Mouse (Mus musculus) cerebellum, adult 11 months (tissue): ENCODE results near the gene Hdac5.

Experiments
- DNase-seq: peaks from one replicate; pipeline ENCODE4 v3.0.0; 2022

The Hdac5 gene

DNA sequence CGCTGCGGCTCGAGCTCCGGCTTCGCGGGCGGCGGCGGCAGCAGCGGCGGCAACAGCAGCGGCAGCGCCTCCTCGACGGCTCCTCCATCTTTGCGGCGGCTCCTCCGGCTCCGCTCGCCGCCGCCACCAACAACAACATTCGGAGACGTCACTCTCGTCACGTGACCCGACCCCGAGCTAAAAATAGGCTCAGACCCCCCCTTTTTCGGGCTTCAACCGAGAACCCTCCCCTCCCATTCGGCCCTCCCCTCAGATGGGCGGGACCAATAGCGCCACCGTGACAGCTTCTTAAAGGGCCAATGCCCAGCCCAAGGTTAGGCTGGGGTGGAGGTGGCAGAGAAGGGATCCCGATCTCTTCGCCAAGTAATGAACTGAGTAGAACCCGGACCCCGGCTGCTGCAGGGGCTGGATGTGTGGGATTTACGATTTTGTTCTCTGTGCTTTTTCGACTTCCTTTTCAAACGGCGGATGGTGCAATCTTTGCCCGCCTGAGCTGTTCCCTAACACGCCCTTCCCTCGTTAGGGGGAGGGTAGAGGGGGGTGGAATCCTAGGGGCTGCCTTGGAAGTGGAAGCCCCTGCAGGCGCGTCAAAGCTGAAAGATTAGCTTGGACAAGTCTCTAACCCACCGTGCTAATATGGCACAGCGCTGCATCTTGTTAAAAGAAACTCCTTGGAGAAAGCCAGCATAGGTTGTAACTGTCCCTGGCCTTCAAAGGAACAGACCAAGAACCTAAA is at the start of gene Hdac5:
TSS of gene Hdac5 (minus strand) at position 161 of the 736 bp plus-strand sequence.
- peak; percentile 97 for DNase-seq

DNA sequence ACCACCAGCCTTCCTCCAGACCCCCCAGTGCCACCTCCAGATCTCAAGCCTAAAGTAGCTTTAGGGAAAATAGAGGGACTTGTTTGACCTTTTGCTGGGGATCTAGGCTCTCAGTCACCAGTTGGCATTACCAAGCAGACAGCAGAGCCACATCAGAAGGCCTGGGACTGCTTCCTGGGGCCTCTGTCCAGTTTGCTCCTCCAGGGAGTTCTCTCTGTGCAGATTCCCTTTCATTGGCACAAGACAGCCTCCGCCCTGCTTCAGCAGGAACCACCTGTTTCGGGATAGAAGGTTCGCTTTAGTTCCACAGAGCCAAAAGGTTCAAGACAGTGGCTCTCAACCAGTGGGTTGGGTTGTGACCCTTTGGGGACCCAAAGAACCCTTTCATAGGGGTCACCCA is 49.6 kb upstream of the Hdac5 start:
- DNase-seq, result no peak

DNA sequence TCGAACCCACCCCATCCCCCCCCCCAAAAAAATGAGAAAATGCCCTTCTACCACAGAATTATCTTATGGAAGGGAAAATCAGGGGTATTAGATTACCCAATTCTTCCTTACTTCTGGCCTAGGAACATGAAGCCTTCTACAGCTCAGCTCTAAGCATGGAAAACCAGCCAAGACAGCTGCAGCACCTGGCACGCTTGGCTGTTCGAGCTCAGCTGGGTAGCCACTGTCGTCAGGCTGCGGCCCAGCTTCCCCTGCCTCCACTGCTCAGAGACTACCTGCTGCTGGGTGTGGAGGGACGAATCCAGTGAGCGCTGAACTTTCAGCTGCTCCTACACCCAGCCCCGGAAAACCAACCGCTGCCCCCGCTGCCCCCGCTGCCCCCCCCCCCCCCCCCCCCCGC is 47.8 kb upstream of the Hdac5 start:
- no peak for DNase-seq

DNA sequence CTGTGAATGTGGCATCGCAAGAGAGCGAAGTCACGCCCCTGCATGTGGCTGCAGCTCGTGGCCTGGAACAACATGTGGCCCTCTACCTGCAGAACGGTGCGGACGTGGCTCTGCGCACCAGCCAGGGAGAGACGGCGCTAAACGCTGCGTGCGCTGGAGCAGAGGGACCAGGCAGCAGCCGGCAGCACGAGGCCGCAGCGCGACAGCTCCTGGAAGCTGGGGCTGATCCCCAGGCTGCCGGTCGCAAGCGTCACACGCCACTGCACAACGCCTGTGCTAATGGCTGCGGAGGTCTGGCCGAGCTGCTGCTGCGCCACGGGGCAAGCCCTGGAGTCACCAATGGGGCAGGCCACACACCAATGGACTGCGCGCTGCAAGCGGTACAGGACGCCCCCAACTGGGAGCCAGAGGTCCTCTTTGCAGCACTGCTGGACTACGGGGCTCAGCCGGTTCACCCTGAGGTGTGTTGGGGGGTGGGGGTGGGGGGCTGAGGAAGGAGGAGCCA is 46.5 kb upstream of the Hdac5 start:
- no peak for DNase-seq

DNA sequence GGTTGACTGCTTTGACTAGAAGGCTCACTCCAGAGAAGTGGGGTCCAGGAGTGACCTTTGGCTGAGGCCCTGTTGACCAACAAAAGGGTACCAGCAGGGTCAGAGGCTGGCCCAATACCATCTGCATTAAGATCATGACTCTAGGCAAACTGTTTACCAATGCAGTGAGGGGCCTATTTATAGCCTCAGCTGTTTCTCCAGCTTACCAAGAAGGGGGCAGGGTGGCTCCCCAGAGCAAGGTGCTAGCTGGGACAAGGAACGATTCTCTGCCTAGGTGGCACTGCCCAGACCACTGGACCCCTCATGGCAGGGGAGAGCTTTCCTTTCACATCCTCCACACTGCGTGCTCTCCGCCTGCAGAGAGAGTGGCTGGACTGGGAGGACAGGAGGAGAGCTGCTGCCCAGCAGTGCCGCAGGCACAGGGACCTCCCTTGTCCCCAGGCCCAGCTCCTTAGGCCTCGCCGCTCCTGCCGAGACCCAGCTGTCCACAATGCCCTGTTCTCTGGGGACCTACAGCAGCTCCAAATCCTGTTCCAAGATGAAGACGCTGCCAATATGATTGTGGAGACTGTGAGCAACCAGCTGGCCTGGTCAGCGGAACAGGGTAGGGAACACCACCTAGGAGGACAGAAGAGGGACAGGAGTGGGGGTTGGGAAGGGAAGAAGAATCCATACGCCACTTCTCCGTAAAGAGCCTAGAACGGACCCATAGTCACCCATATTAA is 38.7 kb upstream of the Hdac5 start, which contains the start of gene Asb16:
TSS of gene Asb16 (plus strand) at position 224 of the 725 bp plus-strand sequence.
- no peak for DNase-seq

DNA sequence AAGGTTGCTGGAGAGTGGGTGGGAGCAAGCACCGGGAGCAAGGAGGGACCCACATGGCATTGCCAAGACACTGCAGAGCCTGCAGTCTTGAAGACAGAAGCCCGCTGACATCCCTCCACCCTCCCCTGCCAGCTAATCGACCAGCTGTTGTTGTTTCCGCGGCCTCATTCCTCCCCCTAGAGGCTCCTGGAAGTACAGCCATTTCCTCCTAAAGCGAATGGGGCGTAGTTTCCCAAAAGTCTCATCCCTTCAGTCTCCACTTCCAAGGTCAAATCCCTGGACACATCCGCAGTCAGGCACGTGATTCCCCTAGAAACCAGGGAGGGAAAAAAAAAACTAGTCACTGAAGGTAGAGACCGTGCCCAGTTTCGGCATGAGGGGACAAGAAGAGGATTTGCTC is 37.5 kb upstream of the Hdac5 start:
- DNase-seq, result peak; percentile 68

DNA sequence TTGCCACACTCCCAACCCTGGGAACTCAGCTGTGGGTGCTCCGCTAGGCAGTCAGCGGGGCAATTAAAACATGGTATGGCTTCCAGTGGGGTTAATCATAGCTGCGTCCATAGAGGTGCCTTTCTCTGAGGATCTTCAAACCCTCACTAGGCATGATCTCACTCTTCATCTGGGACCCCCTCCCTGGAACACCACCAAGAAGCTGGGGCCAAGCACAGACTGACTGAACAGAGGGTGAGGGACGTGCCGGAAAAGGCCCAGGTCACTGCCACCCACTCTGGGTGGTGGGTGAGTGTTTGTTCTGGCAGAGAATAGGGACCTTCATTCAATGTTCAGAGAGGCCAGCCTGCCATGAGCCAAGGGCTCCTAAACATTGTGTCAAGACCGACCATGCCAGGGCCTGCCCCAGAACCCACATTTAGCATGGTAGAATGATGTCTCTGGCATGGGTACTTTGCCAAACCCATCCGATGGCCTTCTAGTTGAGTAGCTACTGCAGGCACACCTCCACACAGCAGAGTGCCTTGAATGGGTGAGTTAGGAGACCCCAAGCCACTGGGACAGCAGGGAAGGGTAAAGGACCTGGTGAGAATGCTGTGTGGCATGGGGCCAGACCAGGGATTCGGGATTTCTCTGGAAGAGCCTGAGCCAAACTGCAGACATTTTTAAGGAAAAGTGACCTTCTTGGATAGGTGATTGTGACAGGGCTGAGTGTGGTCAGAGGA is 36.8 kb upstream of the Hdac5 start:
- no peak for DNase-seq

DNA sequence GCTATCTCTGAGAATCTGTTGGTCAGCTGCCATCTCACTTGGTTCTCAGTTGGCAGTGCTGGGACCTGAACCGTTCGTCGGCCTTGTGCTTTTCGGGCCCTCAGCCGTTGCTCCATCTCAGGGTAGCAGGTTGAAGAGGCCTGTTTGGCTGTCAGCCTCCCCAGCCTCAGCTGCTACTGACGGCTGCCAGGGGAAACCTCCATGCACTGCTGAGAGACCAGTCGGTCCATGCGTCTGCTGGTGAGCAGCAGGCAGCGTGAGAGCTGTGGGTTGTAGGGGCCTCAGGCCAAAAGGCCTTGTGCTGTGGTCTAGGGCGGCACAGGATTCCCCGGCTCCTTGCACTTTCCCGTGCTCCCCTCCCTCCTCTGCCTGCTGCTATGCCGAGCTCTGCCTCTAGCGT is 35.9 kb upstream of the Hdac5 start:
- peak; percentile 40 for DNase-seq

DNA sequence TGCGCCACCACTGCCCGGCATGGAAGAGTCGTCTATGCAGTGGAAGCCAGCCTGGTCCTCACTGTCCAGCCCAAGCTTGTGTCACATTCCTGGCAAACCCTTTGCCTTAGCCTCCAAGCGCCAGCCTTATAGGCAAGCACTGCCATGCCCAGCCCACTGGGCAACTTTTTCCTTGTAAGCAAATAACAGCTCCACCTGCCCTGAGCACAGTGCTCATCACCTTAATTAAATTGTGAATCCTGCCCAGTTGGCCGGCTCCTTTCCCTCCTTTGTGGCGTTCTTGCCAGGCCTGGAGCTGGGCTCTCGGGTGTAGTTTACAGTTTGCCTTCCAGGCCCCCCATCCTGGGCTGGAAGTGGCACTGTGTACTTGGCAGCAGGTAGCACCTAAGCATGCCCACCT is 33.2 kb upstream of the Hdac5 start:
- no peak for DNase-seq

DNA sequence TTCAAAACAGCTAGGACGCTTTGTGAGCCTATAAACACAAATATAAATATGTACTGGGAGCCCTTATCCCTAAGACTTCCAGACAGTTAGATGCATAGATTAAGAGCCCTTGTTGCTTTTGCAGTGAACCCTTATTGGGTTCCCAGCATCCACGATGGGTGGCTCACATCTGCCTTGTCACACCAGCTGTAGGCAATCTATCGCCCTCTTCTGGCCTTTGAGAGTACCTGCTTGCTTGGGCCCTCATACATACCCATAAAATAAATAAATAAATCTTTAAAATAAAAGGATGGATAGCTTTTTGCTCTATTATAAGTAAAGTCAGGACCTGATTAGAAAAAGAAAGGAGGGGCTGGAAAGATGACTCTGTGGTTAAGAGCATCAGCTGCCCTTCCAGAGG is 28.6 kb upstream of the Hdac5 start:
- DNase-seq, result no peak

DNA sequence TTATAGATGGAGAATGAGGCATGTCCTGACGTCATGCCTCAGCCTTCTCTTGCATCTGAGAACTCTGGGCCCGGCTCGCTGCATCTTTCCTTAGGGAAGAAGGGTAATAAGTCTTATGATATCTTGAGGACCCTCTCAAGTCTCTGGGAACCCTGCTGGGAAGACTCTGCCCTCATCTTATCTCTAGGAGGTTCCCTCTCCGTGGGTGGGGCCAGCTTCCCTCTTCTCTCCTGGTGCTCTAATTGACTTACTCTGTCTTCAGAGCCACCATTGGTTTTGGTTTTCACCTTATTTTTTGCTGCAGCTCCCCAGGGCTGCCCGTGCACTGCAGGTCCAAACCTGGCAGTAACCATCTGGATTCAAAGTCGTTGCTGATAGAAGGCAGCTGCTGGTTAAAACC is 28.1 kb upstream of the Hdac5 start:
- no peak for DNase-seq

DNA sequence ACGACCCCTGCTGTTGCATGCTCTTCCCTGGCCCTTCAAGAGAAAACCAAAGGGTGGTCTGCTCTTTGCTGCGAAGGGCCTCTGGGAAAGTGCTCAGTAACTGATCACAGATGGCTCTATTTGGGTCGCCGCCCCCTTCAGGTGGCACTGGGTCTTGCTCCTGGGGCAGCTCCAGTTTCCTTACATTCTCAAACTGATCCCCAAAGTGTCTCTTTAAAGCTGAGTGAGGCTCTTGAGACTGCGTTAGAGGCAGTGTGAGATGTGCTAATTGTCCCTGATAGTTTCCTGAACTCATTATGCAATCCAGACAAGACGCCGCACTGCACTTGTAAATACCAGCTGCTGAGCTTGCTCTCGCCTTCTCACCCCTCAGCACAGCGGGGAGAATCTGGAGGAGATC is 27.5 kb upstream of the Hdac5 start:
- DNase-seq, result no peak

DNA sequence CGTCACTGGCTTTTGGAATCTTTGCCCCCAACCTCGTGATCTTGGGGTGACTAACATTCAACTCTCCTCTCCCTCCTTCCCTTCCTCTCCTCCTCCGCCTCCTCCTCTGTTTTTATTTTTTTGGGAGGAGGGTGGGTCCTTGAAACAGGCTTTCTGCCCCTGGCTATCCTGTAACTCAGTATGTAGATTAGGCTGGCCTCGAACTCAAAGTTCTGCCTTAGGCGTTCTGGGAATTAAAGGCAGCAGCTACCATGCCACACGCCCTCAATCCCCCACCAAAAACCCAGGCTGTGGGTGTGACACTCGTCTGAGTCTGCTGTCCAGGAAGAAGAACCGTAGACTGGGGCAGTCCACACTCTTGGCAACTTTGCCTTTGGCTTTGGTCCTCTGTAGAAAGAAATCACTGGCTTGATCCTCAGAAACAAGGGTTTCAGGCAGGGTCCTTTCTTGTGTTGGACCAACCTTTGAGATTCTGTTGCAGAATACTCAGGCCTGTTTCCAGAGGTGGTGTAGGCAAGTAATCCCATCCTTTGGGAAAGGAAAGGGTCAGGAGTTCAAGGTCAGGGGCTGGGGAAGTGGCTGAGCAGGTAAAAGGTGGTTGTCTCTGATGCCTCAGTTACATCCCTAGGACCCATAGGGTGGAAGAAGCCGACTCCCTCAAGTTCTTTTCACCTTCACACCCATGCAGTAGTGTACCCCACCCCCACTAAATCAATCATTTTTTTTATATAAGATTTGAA is 19.6 kb upstream of the Hdac5 start:
- DNase-seq, result no peak

DNA sequence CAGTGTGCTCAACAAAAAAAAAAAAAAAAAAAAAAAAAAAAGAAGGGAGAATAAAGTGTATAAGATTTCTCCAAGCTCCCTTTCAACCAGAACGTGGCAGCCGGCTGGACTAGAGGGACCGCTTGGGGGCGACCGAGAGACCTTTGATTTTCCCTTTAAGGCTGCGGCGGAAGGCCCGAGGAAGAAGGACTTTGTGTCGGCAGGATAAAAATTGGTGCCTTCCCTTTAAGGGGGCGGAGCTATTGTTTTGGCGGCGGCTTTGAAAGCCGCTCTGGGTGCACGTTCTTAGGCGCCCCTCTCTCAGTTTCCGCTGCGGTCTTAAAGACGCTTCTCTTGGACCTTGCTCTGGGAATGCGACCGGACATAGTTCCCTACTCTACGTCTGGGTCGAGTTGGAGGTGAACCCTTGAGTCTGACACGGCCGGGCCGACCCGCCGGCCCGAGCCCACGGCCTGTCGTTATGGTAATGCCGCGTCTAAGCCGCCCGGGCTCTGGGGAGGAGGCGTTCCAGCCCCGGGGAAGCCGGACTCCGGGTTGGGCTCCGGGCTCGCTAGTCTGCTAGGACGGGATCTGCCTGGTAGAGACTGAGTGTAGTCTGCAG is 18.8 kb upstream of the Hdac5 start, which contains the start of gene BC030867:
TSS of gene BC030867 (plus strand) at position 253 of the 601 bp plus-strand sequence.
- peak; percentile 90 for DNase-seq

DNA sequence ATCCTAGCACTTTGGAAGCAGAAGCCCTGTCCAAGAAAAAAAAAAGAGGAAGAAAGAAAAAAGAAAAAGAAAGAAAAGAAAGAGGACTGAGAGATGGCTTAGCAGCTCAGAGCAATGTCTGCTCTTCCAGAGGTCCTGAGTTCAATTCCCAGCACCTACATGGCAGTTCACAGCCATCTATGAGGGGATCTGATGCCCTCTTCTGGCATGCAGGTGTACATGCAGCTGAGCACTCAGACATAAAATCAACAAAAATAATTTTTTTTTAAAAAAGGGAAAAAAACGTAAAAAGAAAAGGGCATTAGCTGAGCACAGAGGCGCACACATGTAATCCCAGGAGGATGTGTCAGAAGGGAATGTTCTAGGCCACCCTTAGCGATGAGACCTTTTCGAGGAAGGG is 16.9 kb upstream of the Hdac5 start:
- no peak for DNase-seq

DNA sequence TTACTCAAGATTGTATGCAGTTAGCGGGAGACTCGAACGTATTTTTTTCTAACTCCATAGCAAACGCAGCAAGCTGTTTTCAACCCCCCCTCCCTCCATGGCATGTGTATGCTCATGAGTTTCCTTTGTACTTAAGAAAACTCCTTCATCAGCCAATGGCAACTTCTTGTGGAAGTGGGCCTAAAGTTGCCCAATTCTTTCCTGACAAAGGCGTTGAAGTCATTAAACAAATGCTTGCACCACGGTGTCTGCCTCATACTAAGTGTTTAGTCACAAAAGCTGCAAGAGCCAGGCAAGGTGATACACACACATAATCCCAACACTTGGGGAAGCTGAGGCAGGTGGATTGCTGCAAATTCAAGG is 16.3 kb upstream of the Hdac5 start:
- DNase-seq, result no peak

DNA sequence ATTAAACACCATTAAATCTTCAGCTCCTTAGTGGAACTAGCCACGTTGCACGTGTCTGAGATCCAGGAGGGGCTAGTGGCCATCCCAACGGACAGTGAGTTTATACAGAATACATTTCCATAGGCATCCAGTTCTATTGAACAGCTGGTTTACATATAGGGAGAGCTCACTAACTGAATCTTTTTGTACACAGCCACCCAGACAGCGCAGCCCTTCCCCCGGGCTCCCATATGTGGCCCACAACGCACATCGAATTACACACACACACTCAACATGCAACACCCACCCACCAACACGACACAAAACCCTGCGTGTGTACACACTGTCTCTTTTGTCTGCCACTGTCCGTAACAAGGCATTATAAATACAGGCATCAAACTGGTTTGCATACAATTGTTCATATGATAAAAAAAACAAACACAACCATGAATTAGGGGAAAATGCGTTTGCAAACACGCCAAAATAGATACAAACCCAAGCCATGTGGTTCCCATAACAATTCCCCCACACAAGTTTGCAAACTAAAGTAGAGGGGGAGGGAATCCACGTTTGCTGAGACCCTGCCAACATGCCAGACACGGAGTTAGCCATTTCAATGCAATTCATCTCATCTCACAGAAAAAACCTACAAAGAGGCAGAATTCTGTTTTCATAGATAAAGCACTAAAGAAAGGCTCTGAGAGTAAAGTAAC is 15.8 kb upstream of the Hdac5 start:
- DNase-seq, result no peak

DNA sequence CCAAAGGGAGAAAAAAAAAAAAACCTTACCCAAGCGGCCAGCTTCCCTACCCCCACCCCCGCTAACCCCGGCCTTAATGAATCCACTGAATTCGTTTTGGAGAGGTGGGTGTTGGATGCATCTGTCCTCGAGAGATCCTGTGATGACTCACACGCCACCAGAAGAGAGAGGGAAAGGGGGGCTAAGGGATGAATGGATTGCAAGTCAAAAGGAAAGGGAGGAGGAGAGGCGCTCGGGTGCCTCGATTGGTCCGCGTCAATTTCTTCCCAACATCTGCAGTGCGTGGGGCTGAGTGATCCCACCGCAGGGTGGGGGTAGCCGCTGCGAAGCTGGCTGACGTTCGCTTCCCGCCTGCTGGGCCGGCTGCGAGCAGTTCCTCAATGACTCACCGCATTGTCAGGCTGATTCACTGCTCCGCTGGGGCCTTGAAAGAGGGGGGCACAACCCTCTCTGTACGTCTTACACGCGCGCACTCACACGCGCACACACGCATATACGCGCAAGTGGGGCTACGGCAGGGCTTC is 15.0 kb upstream of the Hdac5 start:
- DNase-seq, result peak; percentile 46

DNA sequence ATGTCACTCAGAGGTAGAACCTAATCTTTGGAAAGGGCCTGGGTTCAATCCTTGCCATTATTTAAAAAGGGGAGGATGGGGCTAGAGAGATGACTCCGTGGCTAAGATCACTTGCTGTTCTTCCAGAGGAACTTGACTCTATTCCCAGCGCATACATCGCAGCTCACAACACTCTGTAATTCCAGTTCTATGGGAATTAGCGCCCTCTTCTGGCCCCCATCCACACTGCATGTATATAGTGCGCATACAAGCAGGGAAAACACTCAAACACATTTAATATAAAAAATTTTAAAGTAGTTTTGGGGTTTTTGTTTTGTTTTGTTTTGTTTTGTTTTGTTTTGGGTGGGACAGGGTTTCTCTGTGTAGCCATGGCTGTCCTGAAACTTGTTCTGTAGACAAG is 11.9 kb upstream of the Hdac5 start:
- DNase-seq, result no peak

DNA sequence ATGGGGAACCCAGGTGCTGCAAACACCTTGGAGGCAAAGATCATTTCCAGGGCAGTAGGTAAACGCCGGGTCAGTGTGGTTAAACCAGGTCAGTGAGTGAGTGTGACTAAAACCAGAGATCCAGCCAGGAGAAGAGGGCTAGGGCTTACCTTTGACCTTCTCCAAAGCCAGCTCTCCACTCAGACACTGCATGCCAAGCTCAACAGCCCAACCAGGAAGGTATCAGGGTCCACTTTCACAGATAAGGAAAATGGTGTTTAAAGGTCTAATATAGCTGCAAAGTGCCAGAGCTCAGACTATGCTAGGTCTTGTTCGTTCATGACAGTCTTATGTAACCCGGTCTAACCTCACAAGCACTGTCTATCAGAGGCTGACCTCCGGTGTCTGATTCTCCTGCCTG is 11.3 kb upstream of the Hdac5 start:
- no peak for DNase-seq

DNA sequence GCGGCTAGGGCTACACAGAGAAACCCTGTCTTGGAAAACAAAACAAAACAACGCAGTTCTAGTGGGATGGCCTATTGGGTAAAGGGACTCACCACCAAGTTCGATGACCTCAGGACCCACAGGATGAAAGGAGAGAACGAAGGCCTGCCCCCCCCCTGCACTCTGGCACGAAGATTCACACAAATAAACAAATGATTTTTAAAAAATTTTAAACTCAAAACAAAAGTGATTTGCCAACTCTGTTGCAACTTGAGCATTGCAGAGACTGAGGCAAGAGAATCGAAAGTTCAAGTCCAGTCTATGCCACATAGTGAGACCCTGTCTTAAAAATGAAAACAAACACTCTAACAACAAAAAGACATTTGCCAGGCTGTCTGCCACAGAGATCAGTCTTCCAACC is 10.7 kb upstream of the Hdac5 start:
- no peak for DNase-seq

DNA sequence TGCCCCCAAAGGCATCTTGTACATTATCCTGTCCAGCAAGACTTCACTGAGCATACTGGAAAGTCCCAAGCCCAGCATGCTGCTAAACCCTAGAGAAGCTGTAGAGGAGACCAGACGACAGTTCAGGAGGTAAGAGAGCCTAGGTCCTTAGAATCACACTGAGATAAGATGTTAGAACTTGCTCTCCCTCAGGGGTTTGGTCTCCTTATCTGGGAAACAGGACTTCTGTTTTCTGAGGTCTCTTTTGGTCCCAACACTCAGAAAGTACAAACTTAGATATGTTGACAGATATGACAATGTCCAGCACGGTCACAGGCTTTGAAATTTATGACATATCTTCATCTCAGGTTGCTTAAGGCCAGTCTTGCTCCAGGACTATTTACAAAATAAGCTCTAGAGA is 6.1 kb upstream of the Hdac5 start:
- DNase-seq, result no peak
